Mouse (Mus musculus) embryonic stem cell, embryonic (primary cell): ENCODE results near the gene Egfl6.

ENCODE experiments used
- CTCF ChIA-PET, 4 experiments: fragments of 300-600 bp in 2 of 4; fragments of 350-600 bp in 2 of 4; sonication (Branson Sonifier 250); formaldehyde crosslinking; loops; one replicate each; lab custom pipeline; 2022; ENCODE audit warnings: inconsistent platforms in 2 of 4; lab: Charles Lee
- POLR2A ChIA-PET, 4 experiments: fragments of 300-600 bp in 2 of 4; fragments of 350-600 bp in 2 of 4; sonication (Branson Sonifier 250); formaldehyde crosslinking; loops; one replicate each; lab custom pipeline; 2022; ENCODE audit warnings: antibody characterized with exemption in 4 of 4, inconsistent platforms in 1 of 4; lab: Charles Lee

The Egfl6 gene

GRCm38 (mm10) chrX:166478631-166479364 lies 106.7 kb downstream of the Egfl6 start:
- POLR2A ChIA-PET = interaction anchor here in 3 of 4 experiments (0.6 to 3.0 kb wide), 40 partner anchors 8 to 731 kb away, joined by 3 to 54 read pairs (median 6); partner anchors contain the start of genes Ofd1 (in 3 of the 3), Trappc2 (in 3 of the 3) and Gemin8 (in 2 of the 3)

GRCm38 (mm10) chrX:166477393-166477792 lies 108.1 kb downstream of the Egfl6 start:
- CTCF ChIA-PET = no interaction called here
- POLR2A ChIA-PET = interaction anchor here in 2 of 4 experiments (0.6 to 1.6 kb wide), 2 partner anchors 37 to 44 kb away, joined by 3 to 7 read pairs; partner anchors contain the start of genes Ofd1 (in 1 of the 2) and Trappc2 (in 1 of the 2)

More at GRCm38 (mm10) chrX:166478631-166479364, 106.7 kb downstream of the Egfl6 start:
- CTCF ChIA-PET = interaction anchor here in 1 of 4 experiments (1.0 to 1.2 kb wide), 2 partner anchors 8 to 33 kb away, joined by 3 read pairs; no protein-coding TSS in a partner anchor
